25 mouse cellular contexts compared by ENCODE assay signal in the genomic region with DNA sequence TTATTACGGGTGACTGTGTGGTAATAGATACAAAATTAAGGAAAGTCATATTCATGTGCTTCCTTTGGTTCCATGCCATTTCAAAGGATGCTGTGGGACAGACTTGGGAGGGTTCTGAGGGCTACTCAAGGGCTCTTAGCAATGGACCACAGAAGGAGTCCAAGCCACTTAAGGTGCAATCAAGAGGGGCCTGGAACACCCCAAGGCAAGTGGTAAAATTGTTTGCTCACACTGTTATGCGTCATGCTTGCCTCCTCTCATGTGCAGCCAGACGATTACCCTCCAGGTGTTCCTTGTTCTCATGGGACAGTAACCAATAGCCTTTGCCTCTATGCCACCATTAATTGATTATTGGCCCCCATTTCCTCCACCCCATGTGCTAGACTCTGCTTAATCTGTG.
"Had no signal": no experiment of that assay in that cellular context is flagged by ENCODE, and none has a peak within 500 bp of the region (broad histone marks: within the 10 kb centered on the region; RNA-seq: fewer than 3 reads in every experiment).

No protein-coding gene starts in this region.

- H3K4me1 ChIP-seq: hindbrain, embryonic 13.5 days; hindbrain, embryonic 15.5 days; kidney, embryonic 15.5 days; limb, embryonic 15.5 days; liver, embryonic 12.5 days had no signal

- H3K27ac ChIP-seq: heart, adult 2 months; heart, embryonic 13.5 days; hindbrain, embryonic 13.5 days; hindbrain, embryonic 15.5 days; hindbrain, postnatal 0 days; kidney, embryonic 15.5 days; kidney, postnatal 0 days; limb, embryonic 13.5 days; limb, embryonic 15.5 days; liver, embryonic 12.5 days had no signal

- H3K4me3 ChIP-seq: heart, adult 2 months; heart, embryonic 13.5 days; hindbrain, embryonic 13.5 days; hindbrain, embryonic 15.5 days; kidney, embryonic 15.5 days; limb, embryonic 13.5 days; limb, embryonic 15.5 days; liver, embryonic 12.5 days had no signal

- H3K27me3 ChIP-seq: heart, embryonic 13.5 days; hindbrain, embryonic 13.5 days; hindbrain, embryonic 15.5 days; kidney, embryonic 15.5 days; limb, embryonic 13.5 days; limb, embryonic 15.5 days; liver, embryonic 12.5 days had no signal

- H3K9ac ChIP-seq: forebrain, postnatal 0 days; heart, embryonic 13.5 days; hindbrain, embryonic 13.5 days; hindbrain, embryonic 15.5 days; kidney, embryonic 15.5 days; limb, embryonic 13.5 days; limb, embryonic 15.5 days; liver, embryonic 12.5 days had no signal

- H3K4me2 ChIP-seq: heart, embryonic 11.5 days; heart, embryonic 13.5 days; hindbrain, embryonic 13.5 days; hindbrain, embryonic 15.5 days; kidney, embryonic 15.5 days; limb, embryonic 13.5 days; limb, embryonic 15.5 days; liver, embryonic 12.5 days had no signal

- DNase-seq: forebrain, postnatal 0 days; gastrocnemius, postnatal 14 days; gastrocnemius, postnatal 36 days; heart, adult 11 months; heart, adult 2 months; heart, postnatal 14 days; heart, postnatal 36 days; kidney, adult 11 months; kidney, adult 2 months; kidney, postnatal 14 days; kidney, postnatal 36 days; layer of hippocampus, adult 9-11 months; layer of hippocampus, postnatal 36 days; left cerebral cortex, postnatal 4 days had no signal

- H3K36me3 ChIP-seq: hindbrain, embryonic 13.5 days; hindbrain, embryonic 15.5 days; kidney, embryonic 15.5 days; limb, embryonic 13.5 days; limb, embryonic 15.5 days; liver, embryonic 12.5 days had no signal

- ATAC-seq: forebrain, postnatal 0 days; hindbrain, postnatal 0 days; intestine, embryonic 16.5 days; liver, embryonic 12.5 days had no signal

- H3K9me3 ChIP-seq: heart, embryonic 13.5 days; hindbrain, embryonic 13.5 days; hindbrain, embryonic 15.5 days; kidney, embryonic 15.5 days; limb, embryonic 13.5 days; limb, embryonic 15.5 days; liver, embryonic 12.5 days had no signal
